Mouse (Mus musculus) gastrocnemius, postnatal 4 days (tissue): ENCODE results near the gene Mgat5b. TPM values are rescaled to one million over a fixed set of nuclear protein-coding genes. Genes with fewer than 3 reads are reported as not detected.

Experiments
- DNase-seq, 2 experiments: peaks; one replicate each; pipeline ENCODE4 v3.0.0; 2021 to 2022; ENCODE audit warnings: low spot score in 2 of 2, mixed read lengths in 2 of 2
- total RNA-seq, 2 experiments: library from RNA; stranded (reverse); gene quantifications; 2 replicates each; pipeline ENCODE4 v1.2.3; 2021

Gene Mgat5b
- total RNA-seq, 2 experiments from 2014 or later: 1.3 to 1.4 TPM

DNA sequence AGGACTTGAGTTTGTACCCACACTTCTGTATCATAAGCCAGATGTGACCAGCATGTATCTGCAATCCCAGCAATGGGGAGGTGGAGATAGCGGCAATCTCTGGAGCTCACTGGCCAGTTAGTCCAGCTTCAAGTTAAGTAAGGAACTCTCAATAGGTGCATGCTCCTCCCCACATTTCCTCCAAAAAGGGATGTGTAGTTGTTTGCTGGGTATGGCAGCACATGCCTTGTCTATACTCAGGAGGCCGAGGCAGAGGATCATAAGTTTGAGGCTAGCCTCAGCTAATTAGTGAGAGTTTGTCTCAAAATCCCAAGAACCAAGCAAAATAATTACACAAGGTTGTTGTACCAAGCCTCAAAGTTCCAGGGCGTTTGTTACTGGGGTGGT is 110.9 kb downstream of the Mgat5b start:
- DNase-seq: no peak

DNA sequence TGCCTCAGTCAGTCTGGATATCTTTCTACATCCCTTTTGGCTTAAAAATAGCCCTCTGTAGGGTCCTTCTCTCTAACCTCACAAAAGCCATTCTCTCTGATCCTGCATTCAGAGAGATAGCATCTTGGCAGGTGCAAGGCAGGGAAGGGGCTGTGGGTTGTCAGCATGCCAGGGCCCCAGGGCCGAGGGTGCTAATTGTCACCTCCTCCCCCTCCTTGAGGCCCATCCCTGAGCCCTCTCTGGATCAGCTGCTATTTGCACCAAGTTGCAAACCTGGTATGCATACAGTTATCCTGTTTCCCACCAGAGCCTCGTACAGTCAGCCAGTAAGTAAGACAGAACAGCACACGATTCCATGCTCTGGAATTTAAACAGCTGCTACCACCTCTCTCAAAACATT is 111.4 kb downstream of the Mgat5b start:
- DNase-seq: no peak

DNA sequence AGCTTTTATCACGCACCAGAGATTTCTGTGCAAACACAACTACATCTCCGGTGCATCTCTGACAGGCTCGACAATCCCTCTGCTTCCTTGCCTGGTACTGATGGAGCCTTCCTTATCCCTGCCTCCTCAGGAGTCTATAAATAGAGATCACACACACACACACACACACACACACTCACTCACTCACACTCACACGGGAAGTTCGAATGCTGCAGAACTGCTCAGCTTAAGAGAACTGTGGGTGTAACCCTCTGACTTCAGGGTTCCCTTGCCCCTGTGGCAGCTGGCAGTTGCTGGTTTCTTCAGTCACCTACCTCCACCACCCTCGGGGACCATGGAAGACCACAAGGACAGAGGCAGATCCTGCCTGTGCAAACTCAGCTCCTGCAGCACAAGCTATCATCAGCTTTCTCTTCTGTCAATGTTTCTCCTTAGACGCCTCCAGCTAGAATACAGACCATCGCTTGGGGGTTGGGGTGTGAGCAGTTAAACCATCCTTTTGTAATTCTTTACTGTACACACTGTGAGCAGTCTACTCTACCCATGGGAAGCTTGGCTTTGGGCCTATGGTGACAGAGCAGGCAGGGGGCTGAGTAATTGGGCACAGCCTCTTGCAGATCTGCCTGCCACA is 111.9 kb downstream of the Mgat5b start:
- no peak for DNase-seq

DNA sequence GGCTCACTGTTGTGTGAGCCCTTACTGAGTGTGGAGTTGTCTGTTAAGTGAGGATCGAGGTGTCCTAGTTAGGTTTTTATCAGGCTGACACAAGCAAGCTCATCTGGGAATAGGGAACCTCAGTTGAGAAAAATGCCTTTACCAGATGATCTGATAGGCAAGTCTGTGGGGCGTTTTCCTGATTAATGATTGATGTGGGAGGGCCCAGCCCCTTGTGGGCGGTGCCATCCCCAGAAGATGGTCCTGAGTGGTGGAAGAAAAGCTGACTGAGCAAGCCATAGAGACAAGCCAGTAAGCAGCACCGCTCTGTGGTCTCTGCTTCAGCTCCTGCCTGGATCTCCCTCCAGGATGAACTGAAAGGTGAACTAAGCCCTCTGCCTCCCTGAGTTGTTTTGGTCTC is 112.6 kb downstream of the Mgat5b start:
- DNase-seq: no peak

DNA sequence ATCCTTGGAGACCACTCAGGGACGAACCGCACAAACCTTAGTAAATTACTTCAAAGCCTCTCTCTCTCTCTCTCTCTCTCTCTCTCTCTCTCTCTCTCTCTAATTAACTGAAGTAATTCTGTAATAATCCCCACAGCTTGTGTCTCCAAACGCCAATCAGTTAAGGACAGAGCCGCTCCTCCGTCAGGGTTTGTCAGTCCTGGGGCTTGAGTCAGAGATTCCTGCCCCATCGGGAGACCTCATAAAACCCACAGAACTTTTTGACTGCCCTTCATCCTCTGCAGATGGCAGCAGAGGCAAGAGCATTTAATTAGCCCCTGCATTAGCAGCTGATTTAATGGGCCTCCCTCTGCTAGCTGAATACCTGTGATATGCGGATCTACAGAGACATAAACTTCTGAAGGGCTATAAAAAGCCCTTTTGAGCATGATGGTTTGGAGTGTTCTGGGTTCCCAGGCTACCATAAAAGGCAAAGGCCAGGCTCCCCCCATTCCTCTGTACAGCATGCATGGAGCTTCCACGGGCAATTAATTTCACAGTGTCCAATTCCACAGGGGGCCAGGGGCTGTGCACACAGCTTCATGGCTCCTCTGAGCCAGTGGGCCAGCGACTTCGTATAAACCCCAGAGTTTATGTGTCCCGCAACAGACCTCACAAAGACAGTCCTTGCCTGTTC is 117.1 kb downstream of the Mgat5b start:
- DNase-seq: no peak

Other genes with a start within 250 kb of the Mgat5b start
- gene St6galnac1, start 143.4 kb upstream of the Mgat5b start, total RNA-seq: not detected
- gene Mxra7, start 90.8 kb upstream of the Mgat5b start, total RNA-seq: 10 to 100 TPM; 54.5 to 65.3 TPM
- 10 to 100 TPM; 23.7 to 26.6 TPM for gene Mettl23, start 75.6 kb upstream of the Mgat5b start, total RNA-seq
- gene Jmjd6, start 75.4 kb upstream of the Mgat5b start, total RNA-seq: 10 to 100 TPM; 35.6 to 39.7 TPM
- gene Mfsd11, start 66.4 kb upstream of the Mgat5b start, total RNA-seq: 10 to 100 TPM; 42.8 to 43.1 TPM
- gene Srsf2, start 65.8 kb upstream of the Mgat5b start, total RNA-seq: 100 to 1,000 TPM; 181 to 207 TPM
- gene Sec14l1, start 196.3 kb downstream of the Mgat5b start, total RNA-seq: 100 to 1,000 TPM; 134 to 144 TPM